Mouse (Mus musculus) CD4-positive, CD25-positive, alpha-beta regulatory T cell, adult 4 months (primary cell): Measurements from ENCODE around the gene Elavl1. TPM values are rescaled to one million over a fixed set of nuclear protein-coding genes. Genes with fewer than 3 reads are reported as not detected.
"Not testable (repeated sequence)": the region's sequence is repeated elsewhere in the genome, so short reads cannot be mapped to it uniquely, and the experiment has no call there.

Source experiments
- ATAC-seq: one replicate; pipeline ENCODE4 v1.8.0; 2017
- polyA plus RNA-seq, 2 experiments: library from polyadenylated mRNA; unstranded; fragments of 100-300 nt; shearing (Covaris generic); gene quantifications; one replicate each; pipeline ENCODE4 v1.2.1; 2017

Gene Elavl1
- polyA plus RNA-seq, 2 experiments from 2014 or later, result 20.4 to 38.9 TPM

GRCm38 (mm10) chr8:4257350-4257749 is 67.9 kb downstream of the Elavl1 start:
- ATAC-seq, result no peak

- ATAC-seq, result no peak
These were observed 68.3 kb downstream of the Elavl1 start for GRCm38 (mm10) chr8:4256911-4257310.

DNA sequence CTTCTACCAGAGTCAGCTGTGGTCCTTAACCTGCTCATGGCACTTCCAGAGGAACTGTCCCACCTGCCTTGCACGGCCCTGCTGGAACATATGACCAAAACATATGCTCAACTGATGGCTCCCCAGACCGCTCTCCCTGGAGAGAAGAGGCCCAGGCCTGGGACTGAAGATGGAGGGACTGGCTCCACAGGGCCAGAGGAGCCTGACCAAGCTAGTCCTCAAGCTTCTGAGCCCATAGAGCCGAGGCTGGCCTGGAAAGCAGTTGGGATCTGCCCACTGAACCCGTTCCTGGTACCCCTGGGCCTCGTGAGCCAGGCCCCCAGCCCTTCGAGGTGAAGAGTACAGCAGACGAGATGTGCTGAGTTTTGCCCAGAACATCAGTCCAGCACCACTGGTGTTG is 69.7 kb downstream of the Elavl1 start:
- ATAC-seq, result not testable (repeated sequence)

- ATAC-seq, result no peak
These were observed 71.2 kb downstream of the Elavl1 start for GRCm38 (mm10) chr8:4254001-4254400.

- peak; percentile 91 for ATAC-seq
These were observed 72.0 kb downstream of the Elavl1 start, which contains the start of gene Snapc2 for GRCm38 (mm10) chr8:4252934-4253841. TSS of gene Snapc2 (plus strand) at chr8:4253080.

GRCm38 (mm10) chr8:4252116-4252760 is 73.0 kb downstream of the Elavl1 start:
- no peak for ATAC-seq

- peak; percentile 52 for ATAC-seq
These were observed 74.8 kb downstream of the Elavl1 start for GRCm38 (mm10) chr8:4250306-4250970.

DNA sequence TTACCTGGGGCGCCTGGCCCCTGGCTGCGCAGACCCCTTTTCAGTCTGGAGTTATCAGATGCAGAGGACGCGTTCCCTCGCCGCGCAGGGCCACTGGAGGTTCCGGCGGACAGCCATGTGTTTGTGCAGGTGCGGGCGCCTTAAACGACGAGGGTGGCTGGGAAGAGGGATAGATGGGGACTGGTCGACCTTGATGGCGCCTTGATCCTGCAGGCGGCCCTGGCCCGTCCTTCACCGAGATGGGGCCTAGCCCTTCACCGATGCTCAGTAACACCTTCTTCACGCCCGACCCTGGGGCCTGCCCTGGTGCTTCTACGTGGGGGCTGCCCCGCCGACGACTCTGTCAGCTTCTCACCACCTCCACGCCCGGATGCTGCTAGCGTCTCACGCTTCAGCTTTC is 76.0 kb downstream of the Elavl1 start:
- no peak for ATAC-seq

DNA sequence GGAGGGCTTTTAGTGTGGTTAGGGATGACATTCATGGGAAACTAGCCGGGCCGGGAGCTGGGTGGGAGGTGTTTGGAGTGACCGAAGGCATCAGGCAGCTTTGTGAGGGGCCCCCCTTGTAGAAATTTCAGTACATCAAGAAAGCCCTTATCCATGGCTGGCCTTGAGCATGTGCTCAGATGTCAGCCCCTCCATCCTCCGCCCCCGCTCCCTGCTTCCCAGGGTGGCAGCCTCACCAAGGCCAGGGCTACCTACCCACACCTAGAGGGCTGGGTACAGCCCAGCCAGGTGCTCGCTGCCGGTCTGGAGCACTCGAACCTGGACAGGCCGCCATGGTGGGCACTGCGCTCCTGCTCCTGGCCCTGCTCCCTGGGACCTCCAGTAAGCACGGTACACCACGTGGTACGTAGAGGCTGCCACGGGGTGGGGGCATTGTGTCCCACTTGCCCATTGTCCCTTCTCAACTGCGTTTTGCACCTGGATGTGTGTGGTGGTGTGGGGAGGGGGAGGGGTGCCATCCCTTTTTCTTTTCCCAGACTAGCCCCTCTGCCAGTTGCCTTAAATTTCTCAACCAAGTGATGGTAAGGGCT is 77.2 kb downstream of the Elavl1 start, which contains the start of gene Tgfbr3l:
Gene Tgfbr3l, plus strand, starts transcription at position 264 of the 590 bp plus-strand sequence.
- ATAC-seq, result no peak

DNA sequence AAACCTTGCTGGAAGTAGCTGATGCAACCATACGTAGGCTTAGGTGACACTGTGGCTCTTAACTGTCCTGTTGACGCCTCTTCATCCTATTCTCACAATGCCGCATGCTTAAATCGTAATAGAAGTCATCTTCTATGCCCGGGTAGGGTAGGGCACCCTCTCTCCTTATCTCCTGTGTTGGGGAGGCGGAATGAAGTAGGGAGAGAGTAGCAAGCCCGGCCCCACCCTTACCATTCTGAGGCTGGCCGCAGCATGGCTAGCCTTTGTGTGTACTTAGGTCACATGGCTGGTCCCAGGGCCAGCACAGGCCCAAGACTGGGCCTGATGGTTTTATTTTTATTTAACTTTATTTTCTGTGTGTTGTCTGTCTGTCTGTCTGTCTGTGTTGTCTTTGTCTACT is 78.0 kb downstream of the Elavl1 start:
- no peak for ATAC-seq

DNA sequence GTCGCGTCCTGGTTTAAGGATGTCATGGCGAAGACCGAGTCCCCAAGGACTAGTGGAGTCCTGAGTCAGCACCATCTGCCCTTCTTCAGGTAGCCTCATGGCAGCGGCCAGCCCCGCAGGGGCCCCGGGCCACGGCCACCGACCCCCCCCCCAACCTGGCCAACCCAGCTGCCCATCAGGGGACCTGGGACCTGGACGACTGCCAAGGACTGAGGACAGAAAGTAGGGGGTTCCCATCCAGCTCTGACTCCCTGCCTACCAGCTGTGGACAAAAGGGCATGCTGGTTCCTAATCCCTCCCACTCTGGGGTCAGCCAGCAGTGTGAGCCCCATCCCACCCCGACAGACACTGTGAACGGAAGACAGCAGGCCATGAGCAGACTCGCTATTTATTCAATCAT is 79.5 kb downstream of the Elavl1 start:
- no peak for ATAC-seq

GRCm38 (mm10) chr8:4245061-4245460 is 80.2 kb downstream of the Elavl1 start:
- no peak for ATAC-seq

GRCm38 (mm10) chr8:4239193-4239890 is 85.9 kb downstream of the Elavl1 start:
- ATAC-seq, result peak; percentile 51

GRCm38 (mm10) chr8:4238434-4239192 is 86.6 kb downstream of the Elavl1 start, which contains the start of the genes Map2k7 and Gm49320:
TSS of gene Map2k7 (plus strand) at chr8:4238740.
TSS of gene Gm49320 (plus strand) at chr8:4238865.
- ATAC-seq, result peak; percentile 85

DNA sequence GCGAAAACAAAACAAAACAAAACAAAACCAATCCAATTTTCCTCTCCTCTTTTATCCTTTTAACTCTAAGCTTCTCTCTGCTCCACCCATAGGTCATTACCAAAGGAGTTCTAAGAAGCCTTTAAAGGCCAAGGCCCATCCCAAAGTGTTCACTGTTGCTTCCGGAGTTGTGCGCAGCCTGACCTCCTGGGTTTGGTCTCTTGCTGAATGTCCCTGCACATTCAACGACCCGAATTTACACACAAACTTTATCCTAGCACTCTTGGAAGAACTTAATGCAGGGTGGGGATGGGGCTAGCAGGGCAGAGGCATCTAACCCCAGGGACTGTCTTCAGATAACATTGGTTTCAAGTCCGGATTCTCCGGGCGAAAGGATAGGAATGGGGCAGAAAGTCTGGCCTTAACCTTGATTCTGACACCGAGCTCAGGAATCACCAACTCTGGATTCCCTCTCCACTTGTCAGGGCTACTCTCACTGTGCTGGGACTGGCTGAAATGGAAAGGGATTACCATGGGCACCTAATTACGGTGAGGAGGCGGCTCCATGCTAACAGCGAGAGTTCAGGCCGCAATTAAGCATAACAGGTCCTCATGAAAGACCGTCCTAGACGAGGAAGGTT is 87.3 kb downstream of the Elavl1 start:
- no peak for ATAC-seq

Other genes with a start within 250 kb of the Elavl1 start
- under 1 TPM in 1 of 2 experiments, not detected in 1; 0.30 TPM for gene Cd209f, start 219.6 kb downstream of the Elavl1 start, polyA plus RNA-seq
- gene Cd209g, start 191.3 kb downstream of the Elavl1 start, polyA plus RNA-seq, result under 1 TPM in 1 of 2 experiments, not detected in 1; 0.15 TPM
- gene Evi5l, start 158.8 kb downstream of the Elavl1 start, polyA plus RNA-seq, result 1 to 10 TPM; 5.6 to 7.8 TPM
- under 1 TPM in 1 of 2 experiments, not detected in 1; 0.49 TPM for gene Prr36, start 108.0 kb downstream of the Elavl1 start, polyA plus RNA-seq
- under 1 TPM in 1 of 2 experiments, not detected in 1; 0.34 TPM for gene Lrrc8e, start 98.6 kb downstream of the Elavl1 start, polyA plus RNA-seq
- 10 to 100 TPM; 23.2 to 31.7 TPM for gene Map2k7, start 86.7 kb downstream of the Elavl1 start, polyA plus RNA-seq
- gene Gm49320, start 86.5 kb downstream of the Elavl1 start, polyA plus RNA-seq, result under 1 TPM in 1 of 2 experiments, not detected in 1; 0.46 TPM
- gene Tgfbr3l, start 77.2 kb downstream of the Elavl1 start, polyA plus RNA-seq, result 1 to 10 TPM; 7.2 to 9.6 TPM
- 10 to 100 TPM; 12.8 TPM for gene Snapc2, start 72.3 kb downstream of the Elavl1 start, polyA plus RNA-seq
- not detected for gene Ctxn1, start 66.1 kb downstream of the Elavl1 start, polyA plus RNA-seq
- gene Timm44, start 49.5 kb downstream of the Elavl1 start, polyA plus RNA-seq, result 100 to 1,000 TPM in 1 of 2 experiments, 10 to 100 TPM in 1; 75.2 to 122 TPM
- gene Ccl25, start 203 bp downstream of the Elavl1 start, polyA plus RNA-seq, result 10 to 100 TPM; 12.2 to 12.5 TPM
- 100 to 1,000 TPM in 1 of 2 experiments, 10 to 100 TPM in 1; 84.6 to 113 TPM for gene Cers4, start 167.6 kb upstream of the Elavl1 start, polyA plus RNA-seq